Mouse (Mus musculus) lung, postnatal 0 days (tissue): ENCODE measurements around the gene Gpc3.

Experiments
- CTCF ChIP-seq: IDR thresholded peaks from 2 replicates; pipeline ENCODE4 v1.5.1; 2016; ENCODE audit warnings: antibody characterized with exemption, mild to moderate bottlenecking
- EP300 ChIP-seq: IDR thresholded peaks from 2 replicates; pipeline ENCODE4 v1.6.1; 2016; ENCODE audit warnings: antibody characterized with exemption, mild to moderate bottlenecking, control low read depth

DNA sequence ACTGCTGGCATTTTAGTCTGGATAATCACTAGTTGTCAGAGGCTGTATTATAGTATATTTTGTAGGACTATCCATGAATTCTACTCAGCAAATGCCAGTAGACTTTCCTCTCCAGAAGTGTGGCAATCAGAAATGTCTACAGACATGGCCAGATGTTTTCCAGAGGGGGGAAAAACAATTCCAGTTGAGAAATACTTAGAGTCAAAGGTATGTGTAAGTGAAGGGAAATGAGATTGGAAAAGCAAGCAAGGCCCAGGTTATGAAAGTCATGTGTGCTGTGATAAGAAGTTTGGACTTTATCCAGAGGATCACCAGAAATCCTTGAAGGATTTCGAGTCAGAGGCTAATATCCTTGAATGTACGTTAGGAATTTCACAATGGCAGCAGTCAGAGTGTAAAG is 29.6 kb upstream of the Gpc3 start:
- TF ChIP-seq CTCF (no peak), EP300 (peak; percentile 79)
